Mouse (Mus musculus): ENCODE data around the gene Gatb.

Gatb gene

GRCm38 (mm10) chr3:85652727-85653665, 79.1 kb downstream of the Gatb start:
- no peak for DNase-seq (ENCODE audit: extremely low spot score, low spot score)

DNA sequence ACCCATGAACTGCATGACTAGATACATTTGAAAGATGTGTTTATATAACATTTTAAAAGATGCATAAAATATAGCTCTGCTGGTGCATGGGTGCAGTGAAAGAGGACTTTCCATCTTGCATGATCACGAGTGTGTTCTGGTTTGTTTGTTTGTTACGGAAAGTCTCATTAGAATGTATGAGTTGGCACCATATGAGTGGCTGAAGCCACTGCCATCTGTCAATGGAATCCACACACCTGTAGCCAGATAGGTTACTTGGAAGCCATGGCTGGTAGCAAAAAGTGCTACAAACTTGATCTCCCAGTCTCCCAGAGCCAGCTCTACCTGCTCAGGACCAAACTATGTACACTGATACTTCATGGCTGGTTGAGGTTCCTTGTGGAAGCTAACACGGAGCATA, 81.6 kb downstream of the Gatb start:
- DNase-seq (ENCODE audit: extremely low spot score, low spot score) = no peak

GRCm38 (mm10) chr3:85659681-85660080, 85.8 kb downstream of the Gatb start:
- no peak for DNase-seq (ENCODE audit: extremely low spot score, low spot score)

DNA sequence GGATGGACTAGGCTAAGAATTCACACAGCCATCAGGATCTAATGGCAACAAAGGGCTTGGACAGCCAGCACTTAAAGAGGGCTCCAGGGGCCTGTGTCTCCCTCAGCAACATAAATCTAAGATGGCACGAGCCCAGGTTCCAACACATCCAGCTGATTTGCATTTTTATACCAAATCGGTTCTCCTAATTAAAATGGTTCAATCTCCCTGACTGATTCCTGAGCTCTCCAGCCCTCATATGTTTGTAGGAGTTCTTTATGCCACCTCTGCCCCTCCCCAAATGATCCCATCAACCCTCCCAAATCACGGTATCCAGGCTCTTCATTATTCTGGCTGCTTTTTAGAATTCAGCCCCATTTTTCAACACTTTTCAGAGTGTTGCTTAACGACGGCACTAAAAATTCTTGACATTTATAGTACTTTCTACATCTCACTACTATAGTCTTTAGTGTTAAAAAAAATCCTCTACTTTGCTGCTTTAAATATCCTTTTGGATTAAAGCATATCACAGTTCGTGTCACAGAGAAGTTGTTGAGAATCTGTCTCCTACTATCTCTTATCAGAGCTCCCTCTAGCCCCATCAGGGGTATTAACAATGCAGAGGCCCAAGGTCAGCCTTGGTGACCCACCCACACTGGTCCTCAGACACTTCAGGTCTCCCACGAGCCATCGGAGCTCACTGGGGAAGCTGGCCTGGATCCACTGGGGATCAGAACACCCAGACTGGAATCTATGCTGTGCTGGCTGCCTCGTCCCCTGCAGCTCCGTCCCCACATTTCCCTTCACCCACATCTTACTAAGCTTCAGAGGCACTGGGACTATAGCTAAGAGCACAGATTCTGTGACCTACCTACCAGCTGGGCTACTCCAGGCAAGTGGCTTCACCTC, 88.3 kb downstream of the Gatb start:
- DNase-seq (ENCODE audit: extremely low spot score, low spot score) = no peak

GRCm38 (mm10) chr3:85663826-85664225, 89.9 kb downstream of the Gatb start:
- no peak for DNase-seq (ENCODE audit: extremely low spot score, low spot score)

DNA sequence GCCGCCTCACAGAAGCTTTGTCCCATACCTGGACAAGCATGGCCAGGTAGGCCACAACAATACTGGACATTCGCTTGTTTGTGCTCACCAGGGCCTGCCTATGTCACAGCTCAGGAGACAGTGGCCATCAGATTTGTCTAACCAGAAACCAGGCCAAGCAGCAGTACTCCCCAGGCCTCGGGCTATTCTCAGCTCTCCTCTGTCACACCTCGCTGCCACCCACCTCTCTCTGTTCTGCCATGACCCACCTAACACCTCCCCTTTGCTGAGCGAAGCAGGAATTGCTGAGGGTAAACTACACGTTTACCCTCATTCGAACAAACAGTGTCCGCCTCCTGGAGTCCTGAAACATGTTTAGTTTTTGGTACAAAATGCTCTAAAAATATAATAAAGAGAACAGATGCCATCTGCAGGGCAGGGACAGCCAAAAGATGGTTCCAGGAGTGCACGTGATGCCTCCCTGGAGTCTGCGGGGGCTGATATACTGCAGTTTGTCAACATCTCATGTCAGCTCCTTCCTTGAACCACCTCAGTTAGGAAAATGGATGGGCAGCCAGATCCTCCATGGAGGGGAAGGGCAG, 90.8 kb downstream of the Gatb start:
- no peak for DNase-seq (ENCODE audit: extremely low spot score, low spot score)

- no peak for DNase-seq (ENCODE audit: extremely low spot score, low spot score)
These were observed 92.2 kb downstream of the Gatb start for GRCm38 (mm10) chr3:85666166-85666565.

DNA sequence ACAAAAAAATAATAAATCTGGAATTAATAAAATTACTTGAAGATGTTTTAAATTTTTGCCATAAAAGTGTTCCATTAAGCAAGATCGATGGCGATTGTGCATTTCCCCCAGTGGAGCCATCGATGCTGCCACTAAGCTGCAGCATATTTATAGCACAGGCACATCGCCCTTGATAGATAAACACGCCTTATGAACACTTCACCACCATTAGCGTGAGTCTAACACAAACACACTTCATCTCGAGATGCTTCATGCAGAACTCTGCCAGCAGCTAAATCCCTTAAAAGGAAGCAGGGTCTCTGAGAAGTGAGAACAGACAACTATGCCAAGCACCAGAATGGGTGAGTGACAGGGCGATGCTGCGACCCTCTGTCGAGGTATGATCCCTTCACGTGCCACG, 92.8 kb downstream of the Gatb start:
- no peak for DNase-seq (ENCODE audit: extremely low spot score, low spot score)

- no peak for DNase-seq (ENCODE audit: extremely low spot score, low spot score)
These were observed 93.8 kb downstream of the Gatb start for GRCm38 (mm10) chr3:85667683-85668082.

- DNase-seq (ENCODE audit: extremely low spot score, low spot score) = no peak
These were observed 95.9 kb downstream of the Gatb start for GRCm38 (mm10) chr3:85669844-85670243.

DNA sequence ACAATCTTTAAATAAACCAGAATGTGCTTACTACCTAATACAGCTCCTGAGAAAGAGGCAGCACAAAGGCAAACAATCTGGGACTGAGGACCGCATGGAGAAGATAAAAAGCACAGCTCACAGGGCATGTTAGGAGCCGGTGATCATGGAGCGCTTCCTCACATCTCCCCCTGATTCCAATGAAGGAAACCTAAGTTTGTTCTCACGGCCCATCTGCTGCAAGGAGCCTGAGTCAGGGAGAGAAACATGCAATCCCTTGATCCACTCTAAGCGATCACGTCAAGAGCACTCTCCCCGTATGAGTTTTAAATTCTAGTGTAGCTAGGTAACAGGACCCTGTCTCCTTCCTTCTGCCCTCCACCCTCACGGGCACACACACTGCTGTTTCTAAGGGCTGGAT, 103.2 kb downstream of the Gatb start:
- no peak for DNase-seq (ENCODE audit: extremely low spot score, low spot score)

DNA sequence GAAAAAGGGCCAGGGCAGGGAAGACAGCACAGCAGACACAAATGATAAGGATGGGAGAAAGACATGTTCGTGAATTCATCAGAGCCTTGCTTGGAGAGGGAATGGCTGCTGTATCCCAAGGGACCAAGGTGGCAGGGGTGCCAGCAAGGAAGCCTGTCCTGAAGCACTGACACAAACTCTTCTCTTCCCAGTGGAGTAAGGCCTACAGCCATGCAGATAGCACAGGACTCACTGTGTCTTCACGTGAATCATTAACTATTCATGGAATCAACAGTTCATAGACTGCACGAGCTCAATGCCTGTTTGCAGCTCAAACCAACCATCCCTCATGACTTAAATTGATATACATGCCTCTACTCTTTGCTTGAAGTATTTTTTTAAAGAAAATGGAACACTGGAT, 104.0 kb downstream of the Gatb start:
- no peak for DNase-seq (ENCODE audit: extremely low spot score, low spot score)

- DNase-seq (ENCODE audit: extremely low spot score, low spot score) = no peak
These were observed 105.5 kb downstream of the Gatb start for GRCm38 (mm10) chr3:85679312-85679933.

GRCm38 (mm10) chr3:85679960-85680359, 106.0 kb downstream of the Gatb start:
- DNase-seq (ENCODE audit: extremely low spot score, low spot score) = no peak

GRCm38 (mm10) chr3:85681136-85681535, 107.2 kb downstream of the Gatb start:
- DNase-seq (ENCODE audit: extremely low spot score, low spot score) = no peak

DNA sequence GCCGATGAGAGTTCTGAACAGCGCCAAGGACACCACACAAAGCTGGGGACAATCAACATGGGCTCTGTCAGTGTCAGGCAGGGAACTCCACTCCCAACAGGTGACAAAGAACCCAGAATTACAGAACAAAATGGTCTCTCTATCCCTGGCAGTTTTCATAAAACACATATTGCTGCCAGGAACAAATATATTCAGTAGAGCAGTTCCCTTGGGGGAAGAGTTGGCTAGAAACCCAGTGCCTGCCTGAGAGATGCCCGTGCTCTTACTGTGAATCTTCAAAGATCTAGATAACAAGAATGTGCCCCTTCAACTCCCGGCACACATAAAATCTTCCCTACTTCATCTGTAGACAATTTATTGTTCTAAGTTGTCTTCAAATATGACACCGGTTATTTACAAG, 109.7 kb downstream of the Gatb start:
- DNase-seq (ENCODE audit: extremely low spot score, low spot score) = no peak

GRCm38 (mm10) chr3:85685271-85685670, 111.4 kb downstream of the Gatb start:
- DNase-seq (ENCODE audit: extremely low spot score, low spot score) = no peak

GRCm38 (mm10) chr3:85688341-85688740, 114.4 kb downstream of the Gatb start:
- DNase-seq (ENCODE audit: extremely low spot score, low spot score) = no peak

DNA sequence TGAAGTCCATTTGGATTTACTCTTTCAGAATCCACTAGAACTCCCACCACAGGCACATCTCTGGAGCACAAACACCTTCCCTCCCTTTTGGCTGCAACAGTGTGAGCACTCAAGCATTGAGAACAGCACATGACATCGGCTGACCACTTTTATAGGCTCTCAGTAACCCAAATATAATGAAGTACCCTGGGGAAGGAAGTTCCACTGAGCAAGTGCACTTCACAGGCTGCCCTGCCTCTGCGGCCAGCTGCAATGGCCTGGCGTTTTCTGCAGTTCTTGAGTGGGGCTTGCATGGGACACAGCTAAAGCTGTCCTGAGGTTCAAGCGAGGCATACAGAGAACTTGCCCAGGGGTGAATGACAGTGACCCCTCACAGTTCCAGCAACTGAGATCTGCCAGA, 117.2 kb downstream of the Gatb start:
- DNase-seq (ENCODE audit: extremely low spot score, low spot score) = no peak

DNA sequence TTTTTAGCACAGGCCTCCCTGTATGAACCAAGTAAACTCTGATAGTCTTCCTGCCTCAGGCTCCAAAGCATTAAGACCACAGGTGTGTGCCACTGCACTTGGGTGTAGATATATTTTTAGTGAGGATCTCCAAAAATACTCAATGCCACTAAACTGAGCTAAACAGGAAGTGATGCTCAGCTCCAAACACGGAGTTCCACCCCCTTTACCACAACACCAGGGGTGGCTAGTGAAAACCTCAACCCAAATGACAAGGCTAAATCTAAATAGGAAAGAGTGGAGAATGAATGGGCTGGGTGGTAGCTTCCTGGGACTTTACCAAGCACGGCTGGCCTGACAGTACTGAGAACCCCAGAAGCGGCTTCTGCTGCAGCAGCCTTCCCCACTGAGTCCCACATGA, 119.1 kb downstream of the Gatb start:
- DNase-seq (ENCODE audit: extremely low spot score, low spot score) = no peak

DNA sequence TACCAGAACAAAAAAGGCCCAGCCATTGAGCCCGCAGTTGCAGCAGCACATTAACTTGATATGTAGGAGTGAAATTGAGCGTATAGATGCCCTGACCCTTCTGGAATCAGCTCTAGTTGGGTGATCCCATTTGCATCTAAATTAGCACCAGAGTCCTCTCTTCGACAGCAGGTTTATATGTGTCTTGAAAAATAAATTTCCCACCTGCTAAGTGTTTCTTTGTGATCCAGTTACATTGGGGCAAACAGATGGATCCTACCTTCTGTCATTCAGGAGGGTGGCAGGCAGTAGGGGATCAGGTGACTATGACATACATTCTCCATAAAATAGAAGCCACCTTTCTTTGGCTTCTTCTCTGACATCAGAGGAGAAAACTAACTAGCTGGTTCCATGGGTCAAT, 121.1 kb downstream of the Gatb start:
- no peak for DNase-seq (ENCODE audit: extremely low spot score, low spot score)
